Comparison of ENCODE assay signal across 13 mouse cellular contexts in the genomic region with DNA sequence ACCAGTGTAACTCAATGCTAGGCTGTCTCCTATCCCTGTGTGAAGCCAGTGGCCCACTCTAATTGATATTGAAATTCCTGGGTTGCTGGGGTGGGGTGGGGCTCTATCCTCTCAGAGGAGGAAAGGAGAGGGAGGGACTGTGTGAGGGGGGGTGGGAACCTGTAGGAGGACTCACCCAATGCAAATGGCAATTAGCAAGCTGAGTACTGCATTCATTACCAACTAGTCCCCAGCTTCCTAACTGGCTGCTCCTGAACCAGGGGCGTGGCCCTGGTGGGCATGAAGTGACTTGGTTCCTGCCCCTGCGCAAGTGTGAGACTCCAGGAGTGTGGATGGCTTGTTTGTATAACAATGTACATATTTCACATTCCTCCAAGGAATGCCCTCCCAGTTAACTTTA.
"Had no signal": no experiment of that assay in that cellular context is flagged by ENCODE, and none has a peak within 500 bp of the region (broad histone marks: within the 10 kb centered on the region; RNA-seq: fewer than 3 reads in every experiment).

No protein-coding gene starts in this region.

- H3K9me3 ChIP-seq: kidney, embryonic 15.5 days; limb, embryonic 13.5 days; midbrain, embryonic 10.5 days; neural tube, embryonic 15.5 days had no signal

- ATAC-seq: intestine, embryonic 16.5 days had no signal

- H3K4me2 ChIP-seq: kidney, embryonic 15.5 days; limb, embryonic 13.5 days; neural tube, embryonic 15.5 days had no signal

- H3K4me3 ChIP-seq: kidney, embryonic 15.5 days; limb, embryonic 13.5 days; midbrain, embryonic 10.5 days; myocyte; neural tube, embryonic 15.5 days had no signal

- H3K27me3 ChIP-seq: kidney, embryonic 15.5 days; limb, embryonic 13.5 days; neural tube, embryonic 15.5 days had no signal

- DNase-seq: kidney, adult 2 months; kidney, postnatal 14 days; left cerebral cortex, postnatal 4 days; midbrain, embryonic 14.5 days; right cerebral cortex, postnatal 14 days; thymus, postnatal 4 days had no signal

- H3K4me1 ChIP-seq: kidney, embryonic 15.5 days; limb, embryonic 13.5 days; midbrain, embryonic 10.5 days; neural tube, embryonic 15.5 days had no signal

- H3K27ac ChIP-seq: kidney, embryonic 15.5 days; limb, embryonic 13.5 days; liver, embryonic 14.5 days; midbrain, embryonic 10.5 days; neural tube, embryonic 15.5 days had no signal

- H3K36me3 ChIP-seq: kidney, embryonic 15.5 days; limb, embryonic 13.5 days; midbrain, embryonic 10.5 days; neural tube, embryonic 15.5 days had no signal

- H3K9ac ChIP-seq: kidney, embryonic 15.5 days; limb, embryonic 13.5 days; liver, embryonic 14.5 days; neural tube, embryonic 15.5 days had no signal
